Mouse (Mus musculus) spleen, embryonic (tissue): Measurements from ENCODE around the gene Stat2.

Experiments
- CTCF ChIA-PET: fragments of 350-600 bp; sonication (Branson Sonifier 250); formaldehyde crosslinking; loops from one replicate; lab custom pipeline; 2022; lab: Charles Lee

The Stat2 gene

GRCm38 (mm10) chr10:128337306-128338181 is 67.2 kb downstream of the Stat2 start, which contains the start of gene Cs:
Gene Cs, plus strand, starts transcription at chr10:128337734.
- CTCF ChIA-PET, result interaction anchor here (0.8 to 1.5 kb wide), 3 partner anchors 12 to 119 kb away, joined by 3 to 7 read pairs (median 4); partner anchors contain the start of genes Nabp2 and Rnf41

DNA sequence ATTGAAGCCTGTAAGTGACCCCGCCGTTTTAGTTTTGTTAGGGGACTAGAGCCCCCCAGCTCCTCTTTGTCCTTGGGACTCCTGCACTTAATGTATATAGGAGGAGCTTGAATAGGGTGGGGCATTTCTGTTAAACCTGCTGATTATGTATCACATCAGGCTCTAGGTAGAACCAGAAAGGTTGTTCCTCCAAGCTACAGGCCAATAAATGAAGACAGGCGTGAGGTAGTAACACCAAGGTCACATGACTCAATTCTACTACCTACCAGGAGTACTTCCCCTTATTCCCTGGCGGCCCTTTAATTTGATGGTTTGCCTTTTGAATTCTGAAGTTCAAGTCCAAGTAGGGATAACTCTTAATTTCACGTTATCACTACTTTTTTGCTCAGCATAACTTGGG is 68.1 kb downstream of the Stat2 start:
- CTCF ChIA-PET, result interaction anchor here (0.6 to 1.5 kb wide), 4 partner anchors 13 to 118 kb away, joined by 3 to 7 read pairs (median 4); partner anchors contain the start of genes Nabp2 and Rnf41

- CTCF ChIA-PET, result interaction anchor here (0.6 kb wide), 3 partner anchors 27 to 148 kb away, joined by 3 to 4 read pairs (median 3); no protein-coding TSS in a partner anchor
Measured at GRCm38 (mm10) chr10:128338948-128339347, 68.6 kb downstream of the Stat2 start.

DNA sequence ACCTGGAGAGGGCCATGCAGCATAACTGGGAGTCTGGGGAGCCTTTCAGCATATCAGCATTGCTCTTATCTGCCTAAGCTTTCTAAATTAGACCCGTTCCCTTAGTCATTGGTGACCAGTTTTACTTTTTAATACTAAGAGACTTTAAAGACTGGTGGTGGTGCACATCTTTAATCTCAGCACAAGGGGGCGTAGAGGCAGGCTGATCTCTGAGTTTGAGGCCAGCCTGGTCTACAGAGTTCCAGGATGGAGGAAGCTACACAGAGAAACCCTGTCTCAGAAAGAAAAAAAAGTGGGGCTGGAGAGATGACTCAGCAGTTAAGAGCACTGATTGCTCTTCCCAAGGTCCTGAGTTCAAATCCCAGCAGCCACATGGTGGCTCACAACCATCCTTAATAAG is 69.9 kb downstream of the Stat2 start:
- CTCF ChIA-PET, result no interaction called here
